Mouse (Mus musculus) limb, embryonic 12.5 days (tissue): ENCODE results near the gene Rictor. TPM values are rescaled to one million over a fixed set of nuclear protein-coding genes. Genes with fewer than 3 reads are reported as not detected.
A peak's percentile ranks its signal among the peaks of the same experiment; 100 is the strongest.
"Not testable (repeated sequence)": the region's sequence is repeated elsewhere in the genome, so short reads cannot be mapped to it uniquely, and the experiment has no call there.

ENCODE experiments used
- ATAC-seq: fragments of 200-750 bp; cut with Nextera tagmentation; 2 replicates; pipeline ENCODE4 v1.8.0; 2017; ENCODE audit warnings: low read depth, moderate TSS enrichment; ENCODE audit not compliant: insufficient number of reproducible peaks, insufficient read depth, low FRiP score, low TSS enrichment
- H3K27ac ChIP-seq: fragments of 300-500 bp; sonication (generic); 2 replicates; pipeline ENCODE4 v1.5.1; 2016; ENCODE audit warnings: mild to moderate bottlenecking, moderate library complexity
- H3K27me3 ChIP-seq: fragments of 300-500 bp; sonication (generic); 2 replicates; pipeline ENCODE4 v1.6.1; 2016; ENCODE audit warnings: mild to moderate bottlenecking, moderate library complexity
- H3K36me3 ChIP-seq: fragments of 300-500 bp; sonication (generic); 2 replicates; pipeline ENCODE4 v1.6.1; 2016; ENCODE audit warnings: mild to moderate bottlenecking, moderate library complexity
- H3K4me1 ChIP-seq: fragments of 300-500 bp; sonication (generic); replicated peaks from 2 replicates; pipeline ENCODE4 v1.6.1; 2016
- H3K4me2 ChIP-seq: fragments of 300-500 bp; sonication (generic); 2 replicates; pipeline ENCODE4 v1.6.1; 2016; ENCODE audit warnings: mild to moderate bottlenecking, moderate library complexity
- H3K4me3 ChIP-seq: fragments of 300-500 bp; sonication (generic); replicated peaks from 2 replicates; pipeline ENCODE4 v1.5.1; 2016; ENCODE audit warnings: mild to moderate bottlenecking
- H3K9ac ChIP-seq: fragments of 300-500 bp; sonication (generic); replicated peaks from 2 replicates; pipeline ENCODE4 v1.6.1; 2016; ENCODE audit warnings: mild to moderate bottlenecking, moderate library complexity
- H3K9me3 ChIP-seq: fragments of 300-500 bp; sonication (generic); 2 replicates; pipeline ENCODE4 v1.6.1; 2016; ENCODE audit warnings: mild to moderate bottlenecking, moderate library complexity
- WGBS: fragments of 180-500 bp; shearing (Covaris S2); methylation state at CpG from one replicate; pipeline ENCODE4 v1.1.7; 2016; 5-methylcytosine and 5-hydroxymethylcytosine counted together
- polyA plus RNA-seq: library from polyadenylated mRNA; unstranded; fragments of >200 nt; fragmentation: Nextera tagmentation; extraction: Ambion mirVana; gene quantifications from 2 replicates; pipeline ENCODE4 v1.2.1, GENCODE M21; 2016

Rictor gene
- polyA plus RNA-seq, 1 experiment from 2014 or later = 46.5 TPM

- H3K4me3 ChIP-seq = no peak overlapping the region
- H3K9me3 ChIP-seq = no peaks in the 10 kb centered on the region
- 60% methylated on average over 5 of the region's 5 CpGs for WGBS
- no peaks in the 10 kb centered on the region for H3K4me1 ChIP-seq
- no peak overlapping the region for H3K4me2 ChIP-seq
- no peaks in the 10 kb centered on the region for H3K36me3 ChIP-seq
- H3K27ac ChIP-seq = no peak overlapping the region
- no peaks in the 10 kb centered on the region for H3K27me3 ChIP-seq
- no peak for ATAC-seq
- H3K9ac ChIP-seq = no peak overlapping the region
Measured at GRCm38 (mm10) chr15:6733076-6733475, 24.9 kb downstream of the Rictor start.

GRCm38 (mm10) chr15:6739180-6739579 lies 31.0 kb downstream of the Rictor start:
- no peak for ATAC-seq
- WGBS = 96% methylated on average over 2 of the region's 2 CpGs
- no peak overlapping the region for H3K4me2 ChIP-seq
- no peaks in the 10 kb centered on the region for H3K27me3 ChIP-seq
- H3K9ac ChIP-seq = no peak overlapping the region
- no peak overlapping the region for H3K4me3 ChIP-seq
- H3K36me3 ChIP-seq = peaks cover 8% of the 10 kb centered on the region
- no peaks in the 10 kb centered on the region for H3K9me3 ChIP-seq
- H3K4me1 ChIP-seq = no peaks in the 10 kb centered on the region
- no peak overlapping the region for H3K27ac ChIP-seq

- Histone ChIP-seq H3K4me3 (no peak overlapping the region), H3K4me2 (no peak overlapping the region), H3K9ac (no peak overlapping the region), H3K27me3 (no peaks in the 10 kb centered on the region), H3K9me3 (no peaks in the 10 kb centered on the region), H3K36me3 (peaks cover 20% of the 10 kb centered on the region), H3K4me1 (no peaks in the 10 kb centered on the region), H3K27ac (no peak overlapping the region)
- WGBS = 77% methylated on average over 13 of the region's 13 CpGs
- ATAC-seq = no peak
Measured at GRCm38 (mm10) chr15:6742337-6743025, 34.3 kb downstream of the Rictor start.

GRCm38 (mm10) chr15:6743723-6744122 lies 35.5 kb downstream of the Rictor start:
- Histone ChIP-seq H3K9me3 (no peaks in the 10 kb centered on the region), H3K4me1 (no peaks in the 10 kb centered on the region), H3K4me2 (no peak overlapping the region), H3K4me3 (no peak overlapping the region), H3K27ac (no peak overlapping the region), H3K36me3 (peaks cover 27% of the 10 kb centered on the region), H3K27me3 (no peaks in the 10 kb centered on the region), H3K9ac (no peak overlapping the region)
- 32% methylated on average over 8 of the region's 8 CpGs for WGBS
- no peak for ATAC-seq

GRCm38 (mm10) chr15:6746301-6746983 lies 38.3 kb downstream of the Rictor start:
- not testable (repeated sequence) for H3K4me3 ChIP-seq, H3K9me3 ChIP-seq, H3K9ac ChIP-seq, H3K4me2 ChIP-seq, H3K27me3 ChIP-seq, H3K27ac ChIP-seq, ATAC-seq, H3K4me1 ChIP-seq
- peaks cover 25% of the 10 kb centered on the region; the same call in 1 of the 2 replicates for H3K36me3 ChIP-seq
- 66% methylated on average over 8 of the region's 8 CpGs for WGBS

GRCm38 (mm10) chr15:6747001-6747400 lies 38.8 kb downstream of the Rictor start:
- no peak for ATAC-seq

GRCm38 (mm10) chr15:6754400-6754799 lies 46.2 kb downstream of the Rictor start:
- ATAC-seq = no peak
- no peaks in the 10 kb centered on the region for H3K27me3 ChIP-seq
- H3K4me3 ChIP-seq = no peak overlapping the region
- 74% methylated on average over 2 of the region's 2 CpGs for WGBS
- no peaks in the 10 kb centered on the region for H3K4me1 ChIP-seq
- H3K9ac ChIP-seq = no peak overlapping the region
- peaks cover 47% of the 10 kb centered on the region for H3K36me3 ChIP-seq
- H3K9me3 ChIP-seq = no peaks in the 10 kb centered on the region
- H3K27ac ChIP-seq = no peak overlapping the region
- H3K4me2 ChIP-seq = no peak overlapping the region

More at GRCm38 (mm10) chr15:6747001-6747400, 38.8 kb downstream of the Rictor start:
- peaks cover 25% of the 10 kb centered on the region; the same call in 1 of the 2 replicates for H3K36me3 ChIP-seq
- H3K4me2 ChIP-seq = no peak overlapping the region
- no peaks in the 10 kb centered on the region for H3K27me3 ChIP-seq
- 89% methylated on average over 9 of the region's 9 CpGs for WGBS
- H3K4me1 ChIP-seq = no peaks in the 10 kb centered on the region
- no peak overlapping the region for H3K4me3 ChIP-seq
- H3K9me3 ChIP-seq = no peaks in the 10 kb centered on the region
- H3K9ac ChIP-seq = no peak overlapping the region
- H3K27ac ChIP-seq = no peak overlapping the region

GRCm38 (mm10) chr15:6772265-6772664 lies 64.1 kb downstream of the Rictor start:
- Histone ChIP-seq H3K27me3 (no peaks in the 10 kb centered on the region), H3K9ac (no peak overlapping the region), H3K4me1 (no peaks in the 10 kb centered on the region), H3K27ac (0 out of 2 replicates have a peak overlapping the region, but pooled peaks have one; percentile 23), H3K4me2 (no peak overlapping the region), H3K9me3 (no peaks in the 10 kb centered on the region), H3K4me3 (no peak overlapping the region), H3K36me3 (peaks cover 76% of the 10 kb centered on the region)
- WGBS = 60% methylated on average over 3 of the region's 3 CpGs
- no peak for ATAC-seq

GRCm38 (mm10) chr15:6786212-6786611 lies 78.0 kb downstream of the Rictor start:
- H3K36me3 ChIP-seq = peaks cover 82% of the 10 kb centered on the region

GRCm38 (mm10) chr15:6787236-6787635 lies 79.1 kb downstream of the Rictor start:
- Histone ChIP-seq H3K27me3 (no peaks in the 10 kb centered on the region), H3K9me3 (no peaks in the 10 kb centered on the region), H3K4me2 (no peak overlapping the region), H3K27ac (no peak overlapping the region), H3K4me1 (no peaks in the 10 kb centered on the region), H3K9ac (no peak overlapping the region), H3K4me3 (no peak overlapping the region), H3K36me3 (peaks cover 83% of the 10 kb centered on the region)
- ATAC-seq = no peak
- WGBS = 94% methylated on average over 10 of the region's 10 CpGs

More at GRCm38 (mm10) chr15:6786212-6786611, 78.0 kb downstream of the Rictor start:
- no peak overlapping the region for H3K4me2 ChIP-seq
- no peaks in the 10 kb centered on the region for H3K27me3 ChIP-seq
- no peak overlapping the region for H3K27ac ChIP-seq
- no peaks in the 10 kb centered on the region for H3K9me3 ChIP-seq
- no peaks in the 10 kb centered on the region for H3K4me1 ChIP-seq
- no peak overlapping the region for H3K9ac ChIP-seq
- H3K4me3 ChIP-seq = no peak overlapping the region
- 92% methylated on average over 10 of the region's 10 CpGs for WGBS
- ATAC-seq = no peak

- H3K4me3 ChIP-seq = no peak overlapping the region
- 0 out of 2 replicates have a peak overlapping the region, but pooled peaks have one; percentile 12 for H3K27ac ChIP-seq
- no peaks in the 10 kb centered on the region for H3K4me1 ChIP-seq
- no peak overlapping the region for H3K9ac ChIP-seq
- peaks cover 88% of the 10 kb centered on the region for H3K36me3 ChIP-seq
- H3K9me3 ChIP-seq = no peaks in the 10 kb centered on the region
- no peak overlapping the region for H3K4me2 ChIP-seq
- 82% methylated on average over 7 of the region's 7 CpGs for WGBS
- no peaks in the 10 kb centered on the region for H3K27me3 ChIP-seq
- no peak for ATAC-seq
Measured at GRCm38 (mm10) chr15:6790011-6790410, 81.8 kb downstream of the Rictor start.
